Mouse (Mus musculus) frontal cortex, postnatal 14 days (tissue): ENCODE measurements around the gene Mndal.
"Not testable (repeated sequence)": the region's sequence is repeated elsewhere in the genome, so short reads cannot be mapped to it uniquely, and the experiment has no call there.

Experiments used
- DNase-seq, 2 experiments: peaks; one replicate each; pipeline ENCODE4 v3.0.0; 2022; ENCODE audit warnings: low spot score in 2 of 2

Gene Mndal

DNA sequence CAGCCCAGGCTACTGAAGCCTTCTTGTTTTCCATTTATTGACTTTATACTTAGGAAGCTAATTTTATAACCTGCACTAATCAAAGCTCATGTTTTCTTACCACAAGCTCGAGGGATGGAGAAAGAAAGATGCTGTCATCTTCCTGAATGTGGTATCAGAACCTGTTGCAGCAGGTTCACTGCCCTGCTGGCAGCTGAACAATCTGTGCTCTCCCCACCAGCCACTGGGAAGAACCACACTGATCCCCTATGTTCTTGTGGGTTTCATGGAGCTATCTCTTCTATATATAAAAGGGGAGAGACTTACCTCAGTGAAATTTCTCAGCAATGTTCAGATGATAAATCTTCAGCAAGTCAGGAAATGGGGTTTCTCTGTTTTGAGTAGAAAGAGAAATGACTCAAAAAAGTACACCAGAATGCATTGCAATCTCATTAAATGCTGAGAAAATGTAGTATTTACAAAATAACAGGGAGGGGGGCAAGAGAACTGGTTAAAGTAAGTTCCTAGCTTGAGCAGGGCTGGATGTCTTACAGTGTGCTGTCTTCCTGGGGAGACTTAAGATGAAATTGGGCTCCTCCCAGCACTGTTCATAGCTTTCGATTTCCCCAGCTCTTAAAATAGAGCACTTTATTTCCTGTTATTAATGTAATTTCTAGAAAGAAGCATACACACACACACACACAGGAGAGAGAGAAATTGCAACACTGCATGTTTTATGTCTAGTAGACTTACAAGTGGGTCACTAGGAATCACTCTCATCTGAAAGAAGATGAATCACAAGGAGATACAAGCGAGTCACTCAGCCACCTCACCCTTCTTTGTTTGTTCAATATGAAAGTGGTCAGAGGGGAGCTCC is at the start of gene Mndal, which contains the start of gene Ifi203:
TSS of gene Mndal (minus strand) at position 568 of the 856 bp plus-strand sequence.
TSS of gene Ifi203 (minus strand) at position 749 of the 856 bp plus-strand sequence.
- DNase-seq, result not testable (repeated sequence)

DNA sequence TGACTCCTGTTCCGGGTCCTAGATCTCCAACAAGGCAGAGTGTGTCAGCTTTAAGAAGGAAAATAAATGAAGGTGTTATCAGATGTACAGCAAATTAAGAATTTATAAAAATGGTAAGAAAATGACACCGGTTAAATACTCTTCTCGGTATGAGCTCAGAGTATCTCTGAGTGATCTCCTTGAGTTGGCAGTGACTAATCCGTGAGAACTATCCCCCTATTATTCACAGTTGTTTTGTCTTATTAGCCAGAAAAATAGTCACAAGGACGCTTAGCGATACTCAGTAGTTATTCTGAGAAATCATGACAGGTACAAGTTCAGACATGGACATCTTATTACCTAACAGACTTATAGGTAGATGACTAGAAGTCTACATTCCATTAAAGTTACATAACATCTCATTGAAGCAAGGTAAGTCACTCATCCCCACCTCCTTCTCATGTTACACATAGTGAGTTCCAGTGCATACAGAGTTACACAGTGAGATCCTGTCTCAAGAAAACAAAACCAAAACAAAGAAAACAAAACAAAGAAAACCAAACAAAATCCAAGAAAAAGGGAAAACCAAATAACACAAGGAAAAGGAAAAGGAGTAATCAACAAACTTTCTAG is 40.5 kb upstream of the Mndal start, which contains the start of gene Ifi202b:
TSS of gene Ifi202b (minus strand) at position 51 of the 612 bp plus-strand sequence.
- DNase-seq, result not testable (repeated sequence)

DNA sequence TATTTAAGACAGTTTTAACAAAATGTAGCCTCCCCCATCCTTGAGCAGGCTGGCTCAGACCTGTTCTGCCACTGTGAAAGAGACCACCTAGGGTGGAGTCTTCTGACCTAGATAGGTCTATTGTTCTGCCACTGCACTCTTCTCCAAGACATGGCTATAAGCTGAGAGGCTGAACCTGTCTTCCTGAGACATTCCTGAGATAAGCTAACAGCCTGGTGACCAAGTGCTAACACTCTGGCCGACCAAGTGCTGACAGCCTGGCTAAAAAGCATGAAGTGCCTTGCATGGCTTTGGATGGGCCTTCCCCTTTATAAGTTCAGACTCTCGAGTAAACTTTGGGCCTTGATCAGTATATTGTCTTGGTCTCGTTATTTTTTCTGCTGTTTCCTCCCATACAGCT is 38.7 kb upstream of the Mndal start:
- DNase-seq, result not testable (repeated sequence)

DNA sequence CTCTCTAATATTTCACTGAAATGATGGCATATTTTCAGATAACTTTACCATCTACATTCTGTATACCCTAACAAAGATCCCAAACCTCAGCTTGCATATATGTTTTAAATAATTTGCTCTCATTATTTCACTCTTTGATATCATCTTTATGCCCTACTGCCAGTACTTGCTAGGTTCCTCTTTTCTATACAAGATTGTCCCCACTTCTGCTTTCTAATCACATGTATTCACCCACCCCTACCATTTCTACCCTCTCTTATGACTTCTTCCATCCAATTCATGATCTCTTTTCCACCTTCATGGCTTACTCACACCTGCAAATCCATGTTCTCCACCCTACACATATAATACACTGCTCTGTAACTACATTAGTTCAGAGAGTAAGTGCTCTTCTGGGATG is 35.3 kb upstream of the Mndal start:
- no peak for DNase-seq

DNA sequence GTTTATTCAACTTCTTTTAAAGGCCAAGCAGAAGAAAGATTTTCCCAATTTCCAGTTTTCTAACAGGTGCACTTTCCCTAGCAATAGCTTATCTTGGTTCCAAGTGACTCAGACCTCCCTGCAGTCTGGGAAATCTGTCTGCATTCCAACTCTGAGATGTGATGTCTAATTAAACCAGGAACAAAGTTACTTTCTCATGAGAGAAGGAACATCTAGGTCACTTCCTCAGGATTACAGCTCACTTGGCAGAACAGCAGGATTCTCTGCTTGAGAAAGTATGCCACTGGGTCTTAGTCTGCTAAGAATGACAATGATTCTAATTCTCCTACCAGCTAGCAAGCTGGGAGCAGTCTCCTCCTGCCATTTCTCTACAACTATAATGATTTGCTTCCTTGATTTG is 30.8 kb upstream of the Mndal start:
- no peak for DNase-seq

DNA sequence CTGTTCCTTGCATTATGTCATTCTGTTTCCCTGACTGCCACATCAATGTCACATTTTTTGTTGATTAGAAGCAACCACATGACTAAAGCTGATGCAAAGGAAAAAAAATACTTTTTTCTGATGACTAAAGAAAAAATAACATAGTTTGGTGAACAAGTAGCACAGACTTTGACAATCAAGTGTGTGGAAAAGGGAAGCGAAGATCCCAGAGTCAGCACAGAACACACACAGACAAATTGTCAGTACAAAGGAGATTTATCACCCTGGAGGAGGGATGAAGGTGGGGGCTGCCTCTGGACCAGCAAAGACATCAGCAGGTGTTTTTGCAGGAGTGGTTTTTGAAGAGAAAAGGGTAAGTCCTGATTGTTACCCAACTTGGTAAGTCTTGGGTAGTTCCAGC is 19.2 kb upstream of the Mndal start:
- not testable (repeated sequence) for DNase-seq

DNA sequence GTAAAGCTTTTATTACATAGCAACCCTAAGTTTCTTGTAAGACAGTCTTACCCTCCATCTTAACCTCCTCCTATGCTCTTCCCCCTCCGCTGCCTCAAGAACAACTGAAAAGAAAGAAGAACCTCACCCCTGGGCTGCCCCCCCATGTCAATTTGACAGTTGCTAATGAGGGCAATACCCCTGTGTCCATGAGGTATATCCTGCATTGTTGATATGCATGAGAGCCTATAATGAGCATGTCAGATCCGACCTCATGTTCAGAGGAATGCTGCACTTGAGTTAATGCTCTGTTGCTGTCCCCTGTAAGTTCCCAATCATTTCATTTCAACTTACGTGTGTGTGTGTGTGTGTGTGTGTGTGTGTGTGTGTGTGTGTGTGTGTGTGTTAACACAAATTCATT is 17.7 kb upstream of the Mndal start:
- not testable (repeated sequence) for DNase-seq

DNA sequence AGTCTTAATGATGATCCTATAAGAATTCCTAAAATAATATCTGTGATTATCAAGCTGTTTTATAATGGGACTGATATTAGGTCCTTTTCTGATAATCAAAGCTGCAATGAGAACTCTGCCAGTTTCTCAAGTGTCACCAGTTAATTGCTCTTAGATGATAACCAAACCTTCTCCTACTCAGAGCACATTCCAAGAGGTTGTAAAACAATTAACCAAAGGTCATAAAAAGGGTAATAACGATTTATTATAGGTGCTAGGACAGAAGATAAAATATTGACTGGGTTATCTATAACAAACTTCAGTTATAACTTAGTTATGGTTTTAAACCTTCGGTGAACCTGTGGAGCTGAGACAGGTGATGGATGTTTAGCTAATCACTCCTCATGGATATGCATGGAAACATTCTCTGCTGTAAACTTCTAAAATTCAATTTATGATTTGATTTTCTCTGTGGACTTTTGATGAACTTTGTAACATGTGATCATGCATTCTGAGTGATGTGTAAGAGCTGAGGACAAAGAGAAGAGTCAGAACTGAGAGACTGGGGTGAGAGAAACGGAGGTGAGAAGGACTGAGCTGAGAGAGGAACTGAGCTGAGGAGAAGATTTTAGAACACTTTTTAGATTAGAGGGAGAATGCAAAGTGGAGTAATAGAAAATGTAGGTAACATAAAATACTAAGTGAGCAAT is 13.7 kb upstream of the Mndal start:
- DNase-seq, result not testable (repeated sequence)

DNA sequence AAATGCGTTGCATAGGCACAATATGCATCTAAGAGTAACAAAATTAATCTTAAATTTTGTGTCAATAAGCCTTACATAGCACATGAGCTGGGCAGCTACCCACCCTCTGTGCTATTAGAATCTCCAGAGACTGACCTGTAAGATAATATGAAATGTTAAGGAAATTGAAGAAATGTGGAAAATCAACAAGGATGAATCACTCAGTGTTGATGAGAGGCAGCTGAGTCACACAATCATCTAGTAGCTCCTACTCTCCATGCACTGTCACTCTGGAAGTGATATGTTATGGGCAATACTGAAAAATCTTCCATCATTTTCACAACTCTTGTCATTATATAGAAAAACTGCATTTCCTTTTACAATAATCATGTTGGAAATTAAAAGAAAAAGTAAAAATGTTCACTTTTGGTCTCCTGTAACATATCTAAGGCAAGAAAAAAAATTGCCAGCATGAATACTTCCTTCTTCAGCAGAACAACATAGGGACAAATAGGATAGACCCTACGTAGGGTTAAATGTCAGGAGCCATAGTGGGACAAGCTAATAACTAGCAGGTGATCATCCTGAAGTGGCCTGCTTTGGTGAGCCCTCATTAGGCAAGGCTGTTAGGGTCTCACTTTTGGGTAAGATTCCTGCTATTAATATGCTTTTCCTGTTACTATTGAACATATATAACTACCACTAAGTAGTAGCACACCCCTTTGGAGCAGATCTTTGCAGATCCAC is 12.9 kb upstream of the Mndal start:
- DNase-seq, result no peak

DNA sequence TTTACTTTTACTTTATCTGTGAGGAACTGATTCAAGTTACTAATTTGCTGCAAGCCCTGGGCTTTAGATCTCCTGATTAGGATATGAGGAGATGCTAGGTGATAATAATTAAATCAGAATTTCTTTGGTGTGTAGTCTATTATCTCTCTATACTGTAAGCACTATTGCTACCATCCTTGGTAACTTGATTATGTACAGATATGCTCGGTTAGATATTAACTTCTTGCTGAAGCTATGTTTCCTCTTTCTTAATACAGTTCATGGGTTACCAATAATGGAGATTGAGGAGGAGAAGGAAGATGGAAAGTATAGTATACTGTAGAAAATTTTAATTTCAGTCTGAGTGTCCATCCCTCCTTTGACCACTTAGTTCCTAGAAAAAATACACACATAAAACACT is 11.3 kb upstream of the Mndal start:
- DNase-seq, result no peak

DNA sequence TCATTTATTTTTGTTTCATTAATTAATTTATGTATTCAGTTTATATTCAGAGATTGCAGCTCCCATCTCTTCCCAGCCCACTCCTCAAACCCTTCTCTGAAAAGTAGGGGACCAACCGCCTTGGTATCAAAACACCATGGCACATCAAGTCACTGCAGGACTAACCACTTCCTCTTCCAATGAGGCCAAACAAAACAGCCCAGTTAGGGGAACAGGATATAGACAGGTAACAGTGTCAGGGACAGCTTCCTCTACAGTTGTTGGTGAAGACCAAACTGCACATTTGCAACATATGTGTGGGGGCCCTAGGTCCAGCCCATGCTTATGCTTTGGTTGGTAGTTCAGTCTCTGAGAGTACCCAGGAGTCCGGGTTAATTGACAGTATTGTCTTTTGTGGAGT is 6.8 kb upstream of the Mndal start:
- DNase-seq, result not testable (repeated sequence)

DNA sequence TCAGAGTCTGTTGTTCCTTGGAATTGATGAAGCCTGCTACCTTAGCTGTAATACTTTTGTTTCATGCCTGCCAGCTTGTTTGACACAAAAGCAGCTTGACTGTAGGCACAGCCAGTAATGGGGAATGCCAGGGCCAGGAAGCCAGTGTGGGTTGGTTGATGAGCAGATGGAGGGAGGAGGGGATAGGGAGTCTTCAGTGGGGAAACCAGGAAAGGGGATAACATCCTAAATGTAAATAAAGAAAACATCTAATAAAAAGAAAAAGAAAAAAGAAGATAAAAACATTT is 432 bp upstream of the Mndal start:
- DNase-seq, result not testable (repeated sequence)

DNA sequence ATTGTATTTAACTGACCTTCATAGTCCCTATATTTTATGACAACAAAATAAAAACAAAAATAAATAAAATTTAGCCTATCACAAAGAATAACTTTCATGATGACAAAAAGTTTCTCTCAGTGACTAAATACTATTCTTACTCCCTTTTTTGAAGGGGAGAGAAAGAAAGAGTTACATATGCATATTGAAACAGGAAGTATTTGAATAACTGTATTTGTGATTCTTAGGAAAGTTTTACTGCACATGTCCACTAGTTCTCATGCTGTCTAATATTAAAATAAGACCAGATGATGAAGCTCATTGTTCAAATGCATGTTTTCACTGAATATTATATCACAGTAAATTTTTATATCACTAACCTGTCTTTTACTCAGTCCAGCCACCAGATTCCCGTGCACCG is 769 bp downstream of the Mndal start:
- DNase-seq, result not testable (repeated sequence)

DNA sequence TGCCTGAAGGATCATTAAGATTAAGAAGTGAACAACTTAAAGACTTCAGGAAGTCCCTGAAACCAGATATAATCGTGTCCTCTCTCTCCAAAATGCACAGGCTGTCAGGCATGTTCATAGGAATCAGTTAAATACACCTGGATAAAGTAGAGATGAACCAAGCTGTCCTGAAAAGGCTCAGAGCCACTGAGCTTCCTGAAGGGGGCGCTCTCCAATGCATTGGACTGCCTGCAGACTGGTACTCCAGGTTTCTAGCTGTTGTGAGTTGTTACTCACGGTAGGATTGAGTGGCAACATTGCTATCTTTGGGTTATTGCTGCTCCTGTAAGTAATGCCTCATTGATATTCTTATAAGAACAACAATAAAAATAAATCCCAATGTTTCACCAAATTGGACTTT is 23.0 kb downstream of the Mndal start:
- not testable (repeated sequence) for DNase-seq

DNA sequence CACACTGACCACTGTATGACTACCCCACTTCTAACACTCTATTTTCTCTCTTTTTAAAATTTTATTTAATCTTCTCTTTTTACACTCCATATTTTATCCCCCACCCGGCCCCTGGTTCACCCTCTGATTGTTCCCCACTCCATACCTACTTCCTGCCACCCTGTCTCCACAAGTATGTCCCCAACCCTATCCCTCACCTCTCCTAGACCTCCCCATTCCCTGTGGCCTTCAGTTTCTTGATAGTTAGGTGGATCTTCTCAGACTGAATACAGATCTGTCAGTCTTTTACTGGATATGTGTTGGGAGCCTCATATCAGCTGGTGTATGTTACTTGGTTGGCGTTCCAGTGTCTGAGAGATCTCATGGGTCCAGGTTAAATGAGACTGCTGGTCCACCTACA is 27.7 kb downstream of the Mndal start:
- no peak for DNase-seq

DNA sequence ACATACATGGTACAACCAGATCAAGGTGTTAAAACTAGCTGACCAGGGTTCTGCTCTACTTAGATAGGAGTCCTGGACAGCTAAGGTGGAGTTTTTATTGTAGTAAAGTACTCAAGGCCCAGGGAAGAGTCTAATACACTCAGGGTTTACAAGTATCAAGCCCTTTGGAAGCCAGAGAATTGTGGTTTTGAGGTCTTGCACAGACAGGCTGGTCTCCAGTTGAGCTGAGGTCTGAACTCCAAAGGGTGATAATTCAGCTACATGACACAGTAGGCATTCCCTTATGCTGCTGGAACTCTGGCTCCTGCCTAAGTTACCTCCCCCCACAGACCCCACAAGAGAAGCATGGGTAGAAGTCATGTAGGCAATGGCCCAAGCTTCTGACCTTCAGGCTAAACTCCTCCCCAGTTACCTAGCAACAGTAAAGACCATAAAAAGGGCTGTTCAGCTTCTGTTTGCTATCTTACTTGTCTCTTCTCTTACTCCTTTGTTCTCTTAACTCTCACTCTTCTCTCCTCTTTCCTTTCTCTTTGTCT is 29.0 kb downstream of the Mndal start:
- not testable (repeated sequence) for DNase-seq

DNA sequence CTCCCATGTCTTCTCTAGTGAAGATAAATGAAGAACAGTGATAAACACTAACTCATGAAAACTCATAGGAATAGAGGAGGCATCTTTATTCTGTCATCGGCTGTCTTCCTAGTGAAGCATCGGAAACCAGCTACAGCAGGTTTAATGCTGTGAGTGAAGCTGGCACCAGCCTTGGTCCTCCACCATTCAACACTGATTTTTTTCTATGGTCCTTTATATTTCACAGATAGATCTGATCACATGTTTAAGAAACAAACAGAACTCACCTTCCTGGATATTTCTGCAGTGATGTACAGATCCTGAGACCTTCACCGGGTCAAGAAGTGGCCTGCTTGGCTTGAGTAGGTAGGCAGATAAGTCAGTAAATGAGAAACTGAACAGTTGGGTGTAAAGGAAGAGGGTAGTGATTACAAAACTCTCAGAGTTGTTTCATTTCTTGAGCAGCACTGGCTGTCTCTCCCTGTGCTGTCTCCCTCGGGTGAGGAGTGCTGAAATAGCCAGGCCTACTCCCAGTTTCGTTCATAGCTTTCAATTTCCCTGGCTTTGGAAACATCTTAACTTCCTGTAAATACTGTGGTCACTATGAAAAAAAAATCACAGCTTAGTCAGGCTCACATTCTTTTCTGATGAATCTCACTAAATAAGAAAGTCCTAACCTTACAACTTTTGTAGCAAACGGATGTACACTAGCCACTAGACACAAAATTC is 29.6 kb downstream of the Mndal start, which contains the start of gene Ifi211:
TSS of gene Ifi211 (minus strand) at position 499 of the 708 bp plus-strand sequence.
- DNase-seq, result not testable (repeated sequence)

DNA sequence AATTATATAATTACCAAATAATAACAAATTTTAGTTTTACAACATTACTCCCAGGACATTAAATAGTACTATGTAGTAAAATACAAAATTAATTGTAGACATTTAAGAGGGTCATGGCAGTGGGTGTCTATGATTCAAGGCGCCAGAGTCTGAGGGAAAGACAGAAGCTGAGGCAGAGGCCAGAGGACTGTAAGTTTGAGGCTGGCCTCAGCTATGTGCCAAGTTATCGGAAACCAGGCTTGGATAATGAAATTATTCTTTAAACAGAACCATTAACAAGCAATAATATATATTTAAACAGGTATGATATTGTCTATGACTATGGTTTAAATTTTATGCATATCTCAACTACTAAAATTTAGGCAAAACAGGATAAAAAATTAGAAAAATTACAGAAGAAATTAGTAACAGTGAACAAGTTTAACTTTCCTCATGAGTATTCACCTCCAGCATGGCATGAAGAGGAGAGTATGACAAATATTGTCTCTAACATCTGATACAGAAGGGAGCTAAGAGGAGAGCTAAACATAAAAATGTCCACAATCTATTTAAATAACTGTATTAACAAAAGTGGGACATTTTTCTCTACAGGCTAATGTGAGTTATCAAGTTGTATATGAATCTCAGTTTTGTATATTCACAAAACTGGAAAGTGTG is 30.4 kb downstream of the Mndal start:
- no peak for DNase-seq

DNA sequence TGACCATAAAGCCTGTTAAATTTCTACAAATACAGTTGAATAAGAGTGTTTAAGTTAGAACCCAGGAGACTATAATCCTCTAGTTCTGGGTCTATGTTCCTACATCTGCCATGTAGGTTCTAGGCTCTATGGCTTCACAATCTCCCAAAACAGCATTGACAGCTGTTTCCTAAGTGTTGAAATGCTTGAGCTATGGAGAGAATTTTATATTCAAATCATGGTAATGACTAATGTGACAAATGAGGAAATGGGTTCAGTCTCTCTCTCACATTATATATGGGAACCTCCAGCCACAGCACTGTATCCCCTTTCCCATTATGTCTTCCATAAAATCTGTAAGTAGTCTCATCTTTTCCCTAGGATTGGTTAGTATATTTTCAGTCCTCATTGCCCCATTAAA is 33.9 kb downstream of the Mndal start:
- not testable (repeated sequence) for DNase-seq

DNA sequence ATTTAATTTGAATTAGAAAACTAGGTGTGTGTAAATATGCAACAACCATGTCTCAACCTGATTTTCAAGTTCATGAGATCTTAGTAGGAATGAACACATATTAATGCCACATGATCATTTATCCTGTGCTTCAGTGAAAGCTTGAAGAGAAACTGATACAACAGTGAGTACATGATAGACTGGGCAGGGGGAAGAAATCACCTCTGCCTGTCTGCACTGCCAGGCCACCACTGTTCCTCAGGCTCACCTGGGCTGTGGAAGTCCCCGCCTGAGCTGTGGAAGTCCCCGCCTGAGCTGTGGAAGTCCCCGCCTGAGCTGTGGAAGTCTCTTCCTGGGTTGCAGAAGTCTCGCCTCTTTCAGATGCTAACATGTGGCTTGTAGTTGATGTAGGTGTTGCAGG is 36.4 kb downstream of the Mndal start:
- not testable (repeated sequence) for DNase-seq
